Mouse (Mus musculus): ENCODE data around the gene Hsf2bp. TPM values are rescaled to one million over a fixed set of nuclear protein-coding genes. Genes with fewer than 3 reads are reported as not detected.

Hsf2bp gene
- polyA plus RNA-seq, 1 experiment from 2014 or later = 0.13 TPM

Other genes with a start within 250 kb of the Hsf2bp start
- 5.9 and 7.0 TPM in 2 replicates for gene Sik1, start 180.5 kb downstream of the Hsf2bp start, polyA plus RNA-seq (2016; fragmentation: Nextera tagmentation; extraction: Ambion mirVana)
- 51.6 and 51.7 TPM in 2 replicates for gene Rrp1b, start 249 bp downstream of the Hsf2bp start, polyA plus RNA-seq (2016; fragmentation: Nextera tagmentation; extraction: Ambion mirVana)
- gene Notch3, start 130.5 kb upstream of the Hsf2bp start, polyA plus RNA-seq (2016; fragmentation: Nextera tagmentation; extraction: Ambion mirVana) = 1.7 and 2.3 TPM in 2 replicates
- gene Ephx3, start 153.2 kb upstream of the Hsf2bp start, polyA plus RNA-seq (2016; fragmentation: Nextera tagmentation; extraction: Ambion mirVana) = 0.10 and 0.13 TPM in 2 replicates
- 55.1 and 56.5 TPM in 2 replicates for gene Brd4, start 248.4 kb upstream of the Hsf2bp start, polyA plus RNA-seq (2016; fragmentation: Nextera tagmentation; extraction: Ambion mirVana)

Measured in liver, embryonic 12.5 days (tissue).